Mouse (Mus musculus): ENCODE measurements around the gene Slc22a15.

Slc22a15 gene

DNA sequence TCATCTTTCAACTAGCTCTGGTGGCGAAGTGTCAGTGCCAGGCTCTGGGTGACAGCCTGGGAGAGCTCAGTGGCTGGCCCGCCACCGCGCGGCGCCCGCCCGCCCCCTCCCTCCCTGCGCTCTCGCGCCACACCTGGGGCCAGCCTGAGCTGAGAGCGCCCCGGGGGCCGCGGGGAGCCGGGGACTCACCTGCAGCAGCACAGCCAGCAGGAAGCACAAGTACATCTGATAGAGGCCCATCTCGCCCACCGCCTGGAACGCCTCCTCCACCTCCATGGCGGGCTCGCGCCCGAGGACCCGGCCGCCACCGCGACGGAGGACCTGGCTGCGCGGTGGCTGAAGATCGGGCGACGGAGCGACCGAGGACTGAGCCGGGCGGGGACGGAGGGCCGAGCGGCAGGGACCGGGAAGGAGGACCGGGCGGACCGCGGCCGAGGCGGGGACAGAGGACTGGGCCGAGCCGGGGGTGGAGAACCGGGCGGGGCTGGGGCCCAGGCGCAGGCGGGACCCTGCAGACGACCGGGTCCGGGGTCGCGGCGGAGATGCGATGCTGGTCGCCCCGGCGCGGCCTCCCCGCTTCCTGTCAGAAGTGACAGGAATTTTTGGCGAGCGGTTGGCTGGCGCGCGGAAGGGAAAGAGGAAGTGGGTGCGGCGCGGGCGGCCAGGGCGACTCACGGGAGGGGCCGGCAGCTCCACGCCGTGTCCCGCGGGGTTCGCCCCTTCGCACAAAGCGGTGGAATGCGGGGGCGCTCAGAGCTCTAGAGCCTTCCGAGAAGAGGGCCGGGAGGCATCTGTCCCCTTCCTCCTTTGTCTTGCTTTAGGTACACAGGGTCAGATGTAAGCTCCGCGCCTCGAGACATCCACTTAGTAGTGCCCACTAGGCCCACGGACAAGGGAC lies at the start of gene Slc22a15:
Gene Slc22a15 (minus strand): TSS at position 611 of the 898 bp plus-strand sequence.
- in situ Hi-C loops (cut with MboI, MseI), result no loop called here

DNA sequence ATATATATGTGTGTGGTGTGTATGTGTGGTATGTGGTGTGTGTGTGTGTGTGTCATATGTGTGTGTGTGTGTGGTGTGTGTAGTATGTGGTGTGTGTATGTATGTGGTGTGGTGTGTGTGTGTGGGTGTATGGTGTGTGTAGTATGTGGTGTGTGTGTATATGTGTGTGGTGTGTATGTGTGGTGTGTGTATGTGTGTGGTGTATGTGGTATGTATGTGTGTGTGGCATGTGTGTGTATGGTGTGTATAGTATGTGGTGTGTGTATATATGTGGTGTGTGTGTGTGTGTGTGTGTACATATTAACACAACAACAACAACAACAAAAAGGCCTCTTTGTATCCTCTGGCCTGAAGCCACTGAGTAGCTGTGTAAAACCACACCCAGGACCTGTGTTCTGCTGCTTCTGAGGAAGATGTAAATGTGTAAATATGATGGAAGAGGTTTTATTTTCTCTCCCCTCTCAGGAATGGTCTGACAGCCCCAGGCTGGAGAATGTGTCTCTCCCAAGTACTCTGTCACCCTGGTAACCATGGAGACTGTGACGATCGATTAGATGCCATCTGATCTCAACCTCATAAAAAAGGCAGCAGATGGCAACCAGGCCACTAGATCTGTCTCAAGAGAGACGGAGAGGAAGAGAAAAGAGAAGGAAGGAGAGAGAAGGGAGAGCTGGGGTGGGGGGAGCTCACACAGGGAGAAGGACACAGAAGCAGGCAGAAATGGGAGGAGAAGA lies 42.7 kb upstream of the Slc22a15 start:
- in situ Hi-C loops (cut with MboI, MseI), result no loop called here

DNA sequence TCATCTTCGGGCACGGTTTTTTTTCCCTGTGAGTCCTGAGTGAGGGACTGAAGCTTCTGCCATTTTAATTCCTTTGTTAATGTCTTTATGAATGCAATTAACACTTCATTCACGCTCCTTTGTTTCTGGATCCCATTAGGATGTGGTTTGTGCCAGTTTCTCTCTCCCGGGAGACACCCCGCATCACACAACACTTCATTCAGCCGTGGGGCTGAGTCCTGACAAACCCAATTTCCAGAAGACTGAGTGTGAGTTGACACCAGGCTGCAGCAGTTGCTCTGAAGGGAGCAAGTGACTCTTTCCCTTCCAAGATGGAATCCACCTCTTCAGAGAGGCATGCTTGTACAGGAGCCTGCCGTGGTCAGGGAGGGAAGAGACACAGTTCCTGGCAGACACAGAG lies 40.1 kb upstream of the Slc22a15 start:
- in situ Hi-C loops (cut with MboI, MseI), result no loop called here

DNA sequence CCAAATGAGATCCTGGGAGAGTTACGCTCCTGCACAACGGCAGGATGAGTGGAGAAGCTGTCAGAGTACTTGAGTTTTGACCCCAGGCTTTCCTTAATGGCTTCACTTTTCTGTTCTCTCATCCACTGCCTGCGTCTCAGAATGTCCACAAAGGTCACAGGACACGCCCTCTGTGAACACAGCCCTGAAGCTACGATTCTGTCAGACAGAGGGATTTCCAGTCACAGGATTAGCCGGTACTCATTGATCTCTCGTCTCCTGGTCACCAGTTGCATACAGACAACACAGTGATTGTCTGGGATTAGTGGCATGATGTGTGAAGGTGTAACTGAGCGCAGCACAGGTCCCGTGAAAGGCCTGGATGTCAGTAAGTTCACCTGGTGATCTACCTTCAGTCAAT lies 39.2 kb upstream of the Slc22a15 start:
- in situ Hi-C loops (cut with MboI, MseI), result no loop called here

DNA sequence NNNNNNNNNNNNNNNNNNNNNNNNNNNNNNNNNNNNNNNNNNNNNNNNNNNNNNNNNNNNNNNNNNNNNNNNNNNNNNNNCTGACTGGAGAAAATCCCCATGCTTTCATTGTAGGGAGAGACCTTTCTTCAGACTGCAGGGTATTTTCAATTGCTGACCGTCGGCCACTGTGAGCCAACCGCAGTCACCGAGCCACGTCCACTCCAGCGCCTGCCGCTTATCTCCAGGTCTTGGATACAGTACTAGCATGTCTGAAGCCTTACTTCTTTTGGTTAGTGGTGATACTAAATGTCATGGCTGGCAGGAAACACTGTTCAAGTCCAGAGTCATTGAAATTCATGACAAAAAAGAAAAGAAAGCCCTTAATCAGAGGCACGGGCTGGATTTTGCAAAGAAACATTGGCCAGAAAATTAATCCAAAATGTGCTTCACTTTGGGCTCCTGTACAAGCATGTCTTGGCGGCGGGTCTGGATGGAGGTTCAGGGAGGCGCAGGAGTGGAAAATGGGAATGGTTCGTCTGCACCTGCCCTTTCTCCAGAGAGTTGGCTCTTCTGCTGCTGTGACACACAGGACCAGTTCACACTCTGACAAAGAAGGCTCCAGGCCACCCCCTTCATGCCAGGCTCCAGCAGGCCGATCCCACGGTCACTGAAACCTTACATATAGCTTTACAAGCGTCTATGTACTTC lies 37.0 kb upstream of the Slc22a15 start:
- in situ Hi-C loops (cut with MboI, MseI), result no loop called here

DNA sequence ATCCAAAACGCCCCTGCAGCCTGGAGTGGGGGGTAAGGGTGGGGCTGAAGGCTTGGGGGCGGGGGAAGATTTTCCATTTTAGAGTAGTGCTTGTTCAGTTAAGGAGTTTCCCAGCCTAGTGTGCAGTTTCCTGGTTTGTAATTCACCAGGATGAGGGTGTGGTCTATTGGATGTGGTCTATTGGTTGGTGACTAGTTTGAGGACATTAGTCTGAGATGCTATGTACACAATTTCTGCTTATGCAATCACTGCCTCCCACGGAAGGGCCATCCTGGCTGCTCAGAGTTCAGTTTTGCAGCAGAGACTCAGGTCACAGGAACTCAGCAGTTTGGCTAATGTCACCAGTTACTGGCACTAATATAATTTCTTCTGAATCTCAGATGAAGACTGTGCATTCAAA lies 33.8 kb upstream of the Slc22a15 start:
- in situ Hi-C loops (cut with MboI, MseI), result no loop called here

DNA sequence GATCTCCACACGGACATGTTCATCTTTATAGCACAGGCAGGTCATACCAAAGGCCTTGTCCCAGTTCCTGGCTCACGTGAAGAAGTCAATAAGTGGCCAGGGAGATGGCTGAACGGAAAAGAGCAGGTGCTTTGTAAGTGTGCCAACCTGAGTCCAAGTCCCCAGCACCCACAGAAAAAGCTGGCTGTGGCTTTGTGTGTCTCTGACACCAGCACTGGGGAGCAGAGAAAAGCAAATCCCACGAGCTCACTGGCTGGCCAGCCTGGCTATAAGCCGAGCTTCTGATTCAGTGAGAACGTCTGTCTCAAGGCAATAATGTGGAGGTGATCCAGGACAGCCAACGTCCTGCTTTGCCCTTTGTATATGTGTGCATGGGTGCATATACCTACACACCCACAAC lies 29.3 kb upstream of the Slc22a15 start:
- in situ Hi-C loops (cut with MboI, MseI), result no loop called here

DNA sequence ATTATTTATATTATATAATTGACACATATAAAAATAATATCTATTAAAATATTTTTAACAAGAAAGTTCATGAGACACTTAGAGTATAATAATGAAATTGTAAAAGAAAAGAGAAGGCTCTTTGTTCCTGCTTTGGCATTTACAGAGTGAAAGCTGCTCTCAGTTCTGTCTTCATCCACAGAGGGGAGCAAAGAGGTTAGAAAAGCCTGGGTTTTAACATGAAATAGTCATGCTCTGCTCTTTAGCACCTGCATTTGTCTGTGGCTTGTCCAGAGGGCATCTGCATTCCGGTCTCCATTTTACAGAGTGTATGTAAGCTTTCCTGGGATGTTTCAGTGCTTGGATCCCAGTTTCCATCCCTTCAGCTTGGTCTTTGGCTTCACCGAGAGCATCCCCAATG lies 28.3 kb upstream of the Slc22a15 start:
- in situ Hi-C loops (cut with MboI, MseI), result no loop called here

DNA sequence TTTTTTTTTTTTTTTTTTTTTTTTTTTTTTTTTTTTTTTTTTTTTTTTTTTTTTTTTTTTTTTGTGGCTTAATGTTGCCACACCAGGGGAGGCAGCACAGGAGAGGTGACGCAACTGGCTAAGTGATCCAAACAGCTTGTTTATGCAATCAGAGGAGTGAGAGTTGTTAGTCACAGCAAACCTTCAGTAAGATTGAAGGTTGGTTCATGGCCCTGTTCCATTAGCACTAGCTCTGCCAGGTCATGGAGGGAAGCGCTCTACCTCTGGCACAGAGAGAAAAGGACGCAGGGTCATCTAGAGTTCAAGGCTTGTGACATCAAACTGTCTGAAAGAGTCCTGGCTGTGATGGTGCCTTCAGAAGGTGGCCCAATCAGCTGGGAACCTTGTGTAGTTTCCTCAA lies 24.3 kb upstream of the Slc22a15 start:
- in situ Hi-C loops (cut with MboI, MseI), result no loop called here

DNA sequence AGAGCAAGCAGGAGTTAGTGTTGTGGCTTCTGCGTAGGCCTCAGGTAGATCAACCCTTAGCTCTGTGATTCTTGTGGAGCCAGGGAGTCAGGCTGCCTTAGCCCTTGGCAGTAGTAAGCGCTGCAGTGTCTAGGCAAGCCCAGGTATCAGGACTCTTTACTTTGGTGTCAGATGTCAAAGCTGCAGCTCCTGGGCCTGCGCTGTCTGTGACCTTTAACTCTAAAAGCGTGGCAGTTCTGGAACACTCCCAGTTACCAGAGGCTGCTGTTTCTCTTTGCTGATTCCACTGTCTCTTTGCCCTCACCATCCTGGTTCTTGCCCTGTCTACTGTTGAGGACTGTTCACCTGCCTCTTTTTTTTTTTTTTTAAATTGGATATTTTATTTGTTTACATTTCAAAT lies 23.0 kb upstream of the Slc22a15 start:
- in situ Hi-C loops (cut with MboI, MseI), result no loop called here

DNA sequence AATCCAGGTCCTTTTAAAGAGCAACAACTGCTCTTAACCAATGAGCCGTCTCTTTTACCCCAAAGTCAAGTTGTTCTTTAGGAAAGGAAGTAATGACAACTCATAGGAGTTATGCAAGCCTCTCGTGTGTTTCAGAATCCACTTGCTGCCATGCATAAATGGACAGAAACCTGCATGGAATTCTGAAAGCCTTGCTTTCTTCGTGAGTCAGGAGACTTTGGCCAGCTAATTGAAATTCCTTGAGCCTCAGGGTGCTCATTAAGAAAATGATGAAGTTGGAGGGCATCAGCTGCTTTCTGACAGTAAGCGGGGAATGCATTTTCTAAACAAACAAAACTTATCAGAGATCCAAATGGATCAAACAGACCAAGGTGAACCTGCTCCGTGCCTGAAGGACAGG lies 21.0 kb upstream of the Slc22a15 start:
- in situ Hi-C loops (cut with MboI, MseI), result no loop called here

DNA sequence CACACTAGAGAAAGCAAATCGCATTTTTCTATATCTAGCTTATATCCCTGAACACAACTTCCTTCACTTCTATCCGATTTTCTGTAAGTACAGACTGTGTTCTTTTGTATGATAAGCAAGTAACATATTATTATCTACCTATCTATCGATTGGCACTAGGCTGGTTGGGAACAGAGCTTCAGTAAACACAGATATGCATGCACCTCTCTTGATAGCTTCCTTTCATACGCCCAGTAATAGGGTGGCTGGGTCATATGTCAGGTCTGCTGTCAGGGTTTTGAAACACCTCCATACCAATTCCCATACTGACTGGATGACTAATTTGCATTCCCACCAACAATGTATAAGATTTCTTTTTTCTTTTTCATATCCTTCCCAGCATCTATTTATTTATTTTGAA lies 16.2 kb upstream of the Slc22a15 start:
- in situ Hi-C loops (cut with MboI, MseI), result no loop called here

DNA sequence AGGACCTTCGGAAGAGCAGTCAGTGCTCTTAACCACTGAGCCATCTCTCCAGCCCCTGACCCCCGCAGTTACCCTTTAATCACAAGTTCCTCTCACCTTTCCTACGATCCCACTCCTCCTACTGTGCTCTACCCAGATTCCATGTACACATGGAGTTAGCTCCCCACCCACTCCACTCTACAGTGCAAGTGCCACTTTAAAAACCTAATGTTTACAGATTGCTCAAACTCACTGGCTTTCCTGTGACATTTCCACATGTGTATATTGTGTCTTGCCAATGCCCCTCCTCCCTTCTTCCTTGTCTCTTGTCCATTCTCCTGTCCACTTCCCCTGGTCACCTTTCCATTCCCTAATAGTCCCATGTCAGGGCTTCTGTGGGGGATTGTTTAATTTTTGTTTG lies 15.6 kb upstream of the Slc22a15 start:
- in situ Hi-C loops (cut with MboI, MseI), result no loop called here

DNA sequence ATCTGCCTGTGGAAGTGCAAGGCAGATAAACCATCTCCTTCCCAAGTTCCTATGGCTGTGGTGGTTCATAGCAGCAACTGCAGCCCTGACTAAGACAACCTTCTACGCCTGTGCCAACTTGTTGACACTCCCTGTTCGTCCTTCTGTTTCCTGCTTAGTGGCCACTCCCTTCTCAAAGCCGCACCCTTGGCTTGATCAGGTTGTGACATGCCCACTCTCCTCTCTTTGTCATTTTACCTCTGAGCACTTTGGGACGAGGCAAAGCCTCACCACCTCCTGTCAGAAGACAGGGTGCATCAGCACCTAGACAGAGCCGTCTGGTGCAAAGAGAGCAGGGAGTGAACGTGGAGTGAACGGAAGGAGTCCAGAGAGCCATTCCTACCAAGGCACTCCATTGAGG lies 14.9 kb upstream of the Slc22a15 start:
- in situ Hi-C loops (cut with MboI, MseI), result no loop called here

DNA sequence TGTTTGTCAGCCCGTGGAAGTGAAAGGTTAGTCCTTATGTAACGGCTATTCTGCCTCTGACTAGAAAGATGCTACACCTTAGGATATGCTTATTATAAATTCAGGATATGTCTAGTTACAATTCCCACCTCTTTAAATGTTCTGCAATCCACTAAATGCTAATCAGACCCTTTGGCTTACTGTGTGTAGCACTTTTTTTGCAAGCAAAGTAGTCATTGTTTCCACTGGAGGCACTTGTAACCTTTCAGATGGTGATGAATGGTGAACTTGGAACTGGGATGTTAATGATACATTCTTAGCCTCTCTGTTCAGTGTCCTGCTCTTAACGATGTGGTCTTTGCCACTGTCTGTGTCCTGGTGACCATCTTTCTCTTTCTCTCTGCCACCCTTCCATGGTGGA lies 12.1 kb upstream of the Slc22a15 start:
- in situ Hi-C loops (cut with MboI, MseI), result no loop called here

DNA sequence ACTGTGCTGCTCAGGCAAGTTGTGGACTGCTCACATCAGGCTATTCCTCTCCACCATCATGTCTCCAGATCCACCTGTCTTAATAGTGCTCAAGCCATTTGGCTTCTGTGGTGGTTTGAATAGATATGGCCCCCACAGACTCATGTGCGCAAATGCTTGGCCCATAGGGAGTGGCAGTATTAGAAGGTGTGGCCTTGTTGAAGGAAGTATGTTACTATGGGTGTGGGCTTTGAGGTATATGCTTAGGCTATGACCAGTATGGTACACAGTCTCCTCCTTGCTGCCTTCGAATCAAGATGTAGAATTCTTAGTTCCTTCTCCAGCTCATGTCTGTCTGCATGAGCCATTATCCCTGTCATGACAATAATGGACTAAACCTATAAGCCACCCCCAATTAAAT lies 9.6 kb upstream of the Slc22a15 start:
- in situ Hi-C loops (cut with MboI, MseI), result no loop called here

DNA sequence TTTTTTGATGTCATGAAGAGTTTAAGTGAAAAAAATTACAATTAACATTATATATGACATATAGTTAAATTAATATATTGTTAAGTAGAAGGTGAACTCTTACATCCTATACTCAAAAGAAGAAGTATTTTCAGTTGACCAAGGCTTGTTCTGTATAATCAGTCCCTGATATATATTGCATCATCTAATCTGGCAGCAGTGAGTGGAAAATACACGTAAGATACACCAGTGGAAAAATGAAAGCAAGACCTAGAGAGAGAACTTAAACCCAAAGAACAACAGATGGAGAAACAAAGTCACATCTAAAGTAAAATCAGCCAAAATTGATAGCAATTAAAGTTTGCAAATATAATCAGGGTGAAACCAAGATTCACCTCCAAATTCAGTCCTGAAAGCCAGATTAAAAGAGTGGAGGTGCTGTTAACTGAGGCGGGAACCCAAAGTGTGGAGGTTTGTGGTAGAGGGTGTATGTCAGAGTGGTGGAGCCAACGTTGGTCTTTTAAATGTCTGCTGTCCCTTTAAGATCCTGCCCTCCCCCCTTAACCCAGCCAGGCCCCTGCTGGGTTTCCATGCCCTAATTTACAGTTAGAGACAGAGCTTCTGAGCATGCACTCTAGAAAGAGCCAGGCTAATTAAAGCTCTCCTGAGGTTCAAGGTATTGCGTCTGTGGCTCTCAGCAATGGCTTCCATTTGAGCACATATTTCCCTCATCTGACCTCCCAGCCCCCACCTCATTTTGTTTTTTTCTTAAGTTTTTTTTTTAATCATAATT lies 5.0 kb upstream of the Slc22a15 start:
- in situ Hi-C loops (cut with MboI, MseI), result no loop called here

DNA sequence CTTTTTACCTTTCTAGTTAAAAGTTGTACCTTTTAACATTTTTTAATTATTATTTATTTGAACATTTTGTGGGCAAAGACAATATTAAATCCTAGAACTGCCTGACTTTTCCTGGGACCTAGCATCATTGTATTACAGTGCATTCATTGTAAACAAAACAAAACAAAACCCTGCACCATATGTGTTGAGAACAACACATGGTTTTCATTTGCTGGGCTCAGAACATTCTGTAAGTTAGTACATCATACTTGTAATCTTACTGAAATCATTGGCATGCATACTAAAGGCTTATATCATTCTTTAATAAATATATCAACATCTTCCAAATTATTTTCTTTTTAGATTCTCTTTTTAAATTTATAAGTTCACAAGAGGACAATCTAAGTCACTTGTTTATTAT lies 2.4 kb upstream of the Slc22a15 start:
- in situ Hi-C loops (cut with MboI, MseI), result no loop called here

DNA sequence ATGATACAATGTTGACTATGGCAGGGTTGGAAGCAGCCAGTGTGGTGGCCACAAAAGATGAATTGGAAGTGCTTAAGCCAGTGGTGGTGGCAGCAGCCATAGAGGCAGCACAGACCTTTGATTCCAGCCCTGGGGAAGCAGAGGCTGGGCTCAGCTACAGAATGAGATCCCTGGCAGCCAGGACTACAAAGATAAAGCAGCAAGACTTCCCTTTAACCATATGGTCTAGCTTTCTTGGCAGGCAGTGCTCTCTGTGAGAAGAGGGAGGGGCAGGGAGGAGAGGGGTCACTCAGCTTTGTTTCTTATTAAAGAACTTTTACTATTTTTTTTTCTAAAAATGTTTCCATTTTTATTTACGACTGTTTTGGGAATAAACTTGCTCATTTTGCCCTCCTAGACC lies 1.4 kb upstream of the Slc22a15 start:
- in situ Hi-C loops (cut with MboI, MseI), result no loop called here

DNA sequence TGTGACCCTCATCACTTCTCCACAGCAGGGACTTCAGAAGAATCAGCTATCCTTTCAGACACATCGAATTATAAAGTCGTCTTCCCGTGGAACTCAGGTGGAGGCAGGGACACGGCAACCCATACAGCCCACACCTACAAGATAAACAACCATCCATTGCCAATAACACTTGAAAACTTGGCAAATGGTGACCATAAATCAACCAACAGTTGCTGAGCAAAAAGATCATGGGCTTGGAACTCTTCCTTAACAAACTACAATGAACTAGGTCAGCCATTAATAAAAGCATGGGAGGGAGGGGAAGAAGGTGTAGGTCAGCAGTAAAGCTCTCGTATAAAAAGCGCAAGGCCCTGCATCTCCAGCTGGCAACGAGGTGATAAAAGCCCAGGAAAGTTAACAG lies 1.9 kb downstream of the Slc22a15 start:
- in situ Hi-C loops (cut with MboI, MseI), result no loop called here

DNA sequence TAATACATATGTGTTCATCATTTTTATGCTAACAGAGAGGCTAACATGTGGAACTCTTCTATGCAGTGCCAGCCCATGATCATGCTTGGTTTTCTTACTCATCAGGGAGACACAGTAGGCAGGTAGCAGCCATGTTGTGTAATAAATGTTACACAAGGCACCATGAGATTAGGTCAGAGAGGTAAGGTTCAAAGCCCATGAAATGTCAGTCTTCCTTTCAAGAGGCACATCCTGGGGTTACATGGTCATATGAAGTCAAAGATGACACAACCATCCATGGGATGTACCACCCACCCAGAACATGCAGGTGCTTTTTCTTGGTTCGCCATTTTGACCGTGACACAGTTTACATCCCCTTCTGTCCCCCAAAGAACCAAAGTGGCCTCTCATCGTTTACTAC lies 5.7 kb downstream of the Slc22a15 start:
- in situ Hi-C loops (cut with MboI, MseI), result no loop called here

DNA sequence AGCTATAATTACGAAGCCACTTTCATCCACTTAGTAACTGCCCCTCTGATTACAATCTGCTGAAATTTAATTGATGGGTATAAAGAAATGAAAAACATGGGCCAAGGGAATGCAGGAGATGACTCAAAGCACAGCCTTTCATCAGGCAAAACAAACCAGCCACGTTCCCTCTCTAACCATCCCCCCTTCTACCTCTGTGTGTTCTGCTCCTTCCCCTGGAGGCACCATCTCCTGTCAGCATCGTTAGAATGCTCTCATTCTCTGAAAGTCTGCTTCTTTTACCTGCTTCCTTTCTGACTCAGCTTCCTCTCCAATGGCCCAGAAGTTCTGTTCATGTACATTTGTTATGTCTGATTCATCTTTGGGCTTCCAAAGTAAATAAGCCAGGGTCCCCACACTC lies 6.6 kb downstream of the Slc22a15 start:
- in situ Hi-C loops (cut with MboI, MseI), result no loop called here

Measured in T-helper 2 cell (primary cell).